Mouse (Mus musculus): ENCODE measurements at regions not wholly inside any gene's neighbourhood (a gene's known extent, or its start where the extent isn't known, plus 50 kb on each side); places are given as distances from the start of the nearest gene placed in this dataset.

- no peak for TF ChIP-seq CTCF (IDR thresholded peaks at IDR 0.05; ENCODE audit: extremely low read depth, insufficient read length, insufficient replicate concordance, low read depth, low read length)
- no peak for TF ChIP-seq POLR2A (IDR thresholded peaks at IDR 0.05; ENCODE audit: low read depth, low read length)
These were observed 82.1 kb upstream of the Thbs1 start for GRCm38 (mm10) chr2:118029470-118030108.

Data from small intestine, adult 2 months (tissue).